Mouse (Mus musculus) kidney, postnatal 0 days (tissue): Measurements from ENCODE around the gene Dhx16. TPM values are rescaled to one million over a fixed set of nuclear protein-coding genes. Genes with fewer than 3 reads are reported as not detected.

Source experiments
- ATAC-seq: fragments of 200-750 bp; cut with Nextera tagmentation; replicated peaks from 2 replicates; pipeline ENCODE4 v1.8.0; 2017; ENCODE audit warnings: low read depth, moderate number of reproducible peaks, moderate TSS enrichment, moderate library complexity; ENCODE audit not compliant: low FRiP score
- DNase-seq: peaks from one replicate; pipeline ENCODE4 v3.0.0-alpha.2; 2016; ENCODE audit warnings: low spot score
- H3K27ac ChIP-seq: fragments of 300-500 bp; sonication (generic); 2 replicates; pipeline ENCODE4 v1.5.1; 2014; ENCODE audit warnings: mild to moderate bottlenecking
- H3K27me3 ChIP-seq: fragments of 300-500 bp; sonication (generic); 2 replicates; pipeline ENCODE4 v1.6.1; 2014; ENCODE audit warnings: low read length, mixed read lengths; ENCODE audit not compliant: insufficient read depth
- H3K36me3 ChIP-seq: fragments of 300-500 bp; sonication (generic); 2 replicates; pipeline ENCODE4 v1.6.1; 2014; ENCODE audit warnings: low read length, mixed read lengths; ENCODE audit not compliant: insufficient read depth
- H3K4me1 ChIP-seq: fragments of 300-500 bp; sonication (generic); replicated peaks from 2 replicates; pipeline ENCODE4 v1.6.1; 2014; ENCODE audit warnings: antibody characterized with exemption, low read length, mixed read lengths; ENCODE audit not compliant: insufficient read depth
- H3K4me2 ChIP-seq: fragments of 300-500 bp; sonication (generic); 2 replicates; pipeline ENCODE4 v1.6.1; 2014; ENCODE audit warnings: mild to moderate bottlenecking, low read length, moderate library complexity, mixed read lengths
- H3K4me3 ChIP-seq: fragments of 300-500 bp; sonication (generic); replicated peaks from 2 replicates; pipeline ENCODE4 v1.5.1; 2014; ENCODE audit warnings: low read depth, low read length
- H3K9ac ChIP-seq: fragments of 300-500 bp; sonication (generic); 2 replicates; pipeline ENCODE4 v1.6.1; 2014; ENCODE audit warnings: low read depth, low read length
- H3K9me3 ChIP-seq: fragments of 300-500 bp; sonication (generic); replicated peaks from 2 replicates; pipeline ENCODE4 v1.6.1; 2016; ENCODE audit warnings: low read length, inconsistent platforms, mixed read lengths
- CTCF ChIP-seq: IDR thresholded peaks from 2 replicates; pipeline ENCODE4 v1.5.1; 2016; ENCODE audit warnings: antibody characterized with exemption, low read depth, mild to moderate bottlenecking, moderate library complexity
- whole genome bisulfite sequencing: fragments of 180-500 bp; shearing (Covaris S2); extraction: QIAGEN DNeasy Blood & Tissue Kit; methylation state at CpG from one replicate; pipeline ENCODE4 v1.1.7; 2014; 5-methylcytosine and 5-hydroxymethylcytosine counted together
- polyA plus RNA-seq: library from polyadenylated mRNA; unstranded; fragments of >200 nt; fragmentation: Nextera tagmentation; extraction: Ambion mirVana; gene quantifications from 2 replicates; pipeline ENCODE4 v1.2.1, GENCODE M21; 2015

Gene Dhx16
- polyA plus RNA-seq, 1 experiment from 2014 or later, result 29.2 TPM

DNA sequence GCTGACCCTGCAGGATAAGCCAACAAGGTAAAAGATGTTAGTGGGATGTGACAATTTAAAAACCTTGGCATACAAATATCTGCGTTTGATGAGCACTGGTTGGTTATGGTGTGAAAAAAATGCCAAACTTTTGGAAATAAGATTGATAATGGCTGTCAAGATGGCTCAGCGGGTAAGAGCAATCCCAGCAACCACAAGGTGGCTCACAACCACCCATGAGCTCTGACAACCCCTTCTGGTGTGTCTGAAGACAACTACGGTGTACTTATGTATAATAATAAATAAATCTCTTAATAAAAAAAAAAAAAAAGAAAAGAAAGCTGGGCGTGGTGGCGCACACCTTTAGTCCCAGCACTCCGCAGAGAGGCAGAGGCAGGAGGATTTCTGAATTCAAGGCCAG lies 35.4 kb downstream of the Dhx16 start:
- Histone ChIP-seq H3K9me3 (no peaks in the 10 kb centered on the region), H3K4me1 (peaks cover 12% of the 10 kb centered on the region; the same call in 1 of the 2 replicates), H3K9ac (no peak overlapping the region), H3K4me3 (no peak overlapping the region), H3K27me3 (no peaks in the 10 kb centered on the region), H3K4me2 (peak overlapping the region; percentile 65), H3K36me3 (0 out of 2 replicates have a peak, but pooled peaks cover 16% of the 10 kb centered on the region), H3K27ac (no peak overlapping the region)
- DNase-seq (no peak), ATAC-seq (no peak)
- WGBS, result 76% methylated on average over 6 of the region's 6 CpGs
- TF ChIP-seq CTCF, result peak; percentile 22; the same call in 1 of the 2 replicates

DNA sequence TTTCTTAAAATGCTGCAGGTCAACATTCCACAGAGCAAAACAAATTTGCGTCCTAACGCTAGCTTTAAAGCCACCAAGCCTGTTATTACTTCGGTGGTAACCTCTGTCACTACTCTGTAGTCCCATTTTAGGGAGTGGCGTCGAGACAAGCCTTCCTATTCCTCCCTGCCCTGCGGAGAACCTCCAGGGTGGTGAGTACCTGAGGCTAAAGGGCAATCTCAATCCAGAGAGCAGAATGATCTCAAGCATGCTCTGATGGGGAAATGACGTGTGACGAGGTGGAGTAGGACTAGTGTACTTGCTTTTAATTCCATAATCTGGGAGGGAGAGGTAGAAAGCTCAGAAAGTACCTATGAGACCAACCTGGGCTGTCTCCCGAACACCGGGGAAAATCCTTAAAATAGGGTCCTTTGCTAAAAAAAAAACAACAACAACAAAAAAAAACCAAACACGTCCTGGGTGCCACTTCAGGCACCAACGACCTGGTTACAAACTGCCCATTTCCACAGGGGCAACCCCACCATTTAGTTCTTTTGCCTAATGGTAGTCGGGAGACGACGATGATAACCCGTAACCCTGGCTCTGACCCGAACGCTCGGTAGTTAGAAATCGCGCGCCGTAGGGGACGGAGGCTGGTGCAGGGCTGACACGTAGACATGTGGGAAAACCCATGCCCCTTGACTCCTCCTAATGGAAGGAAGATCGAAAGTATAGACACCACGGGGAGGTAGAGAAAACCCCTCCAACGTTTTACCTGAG lies 36.1 kb downstream of the Dhx16 start:
- Histone ChIP-seq H3K4me3 (peak overlapping the region; percentile 66), H3K9ac (peak overlapping the region; percentile 60), H3K4me1 (peaks cover 20% of the 10 kb centered on the region; the same call in 1 of the 2 replicates), H3K4me2 (peak overlapping the region; percentile 65), H3K9me3 (no peaks in the 10 kb centered on the region), H3K27ac (peak overlapping the region; percentile 90), H3K27me3 (no peaks in the 10 kb centered on the region), H3K36me3 (0 out of 2 replicates have a peak, but pooled peaks cover 16% of the 10 kb centered on the region)
- ATAC-seq, result no peak
- no peak for TF ChIP-seq CTCF
- DNase-seq, result peak; percentile 54
- WGBS, result 2% methylated on average over 28 of the region's 28 CpGs

DNA sequence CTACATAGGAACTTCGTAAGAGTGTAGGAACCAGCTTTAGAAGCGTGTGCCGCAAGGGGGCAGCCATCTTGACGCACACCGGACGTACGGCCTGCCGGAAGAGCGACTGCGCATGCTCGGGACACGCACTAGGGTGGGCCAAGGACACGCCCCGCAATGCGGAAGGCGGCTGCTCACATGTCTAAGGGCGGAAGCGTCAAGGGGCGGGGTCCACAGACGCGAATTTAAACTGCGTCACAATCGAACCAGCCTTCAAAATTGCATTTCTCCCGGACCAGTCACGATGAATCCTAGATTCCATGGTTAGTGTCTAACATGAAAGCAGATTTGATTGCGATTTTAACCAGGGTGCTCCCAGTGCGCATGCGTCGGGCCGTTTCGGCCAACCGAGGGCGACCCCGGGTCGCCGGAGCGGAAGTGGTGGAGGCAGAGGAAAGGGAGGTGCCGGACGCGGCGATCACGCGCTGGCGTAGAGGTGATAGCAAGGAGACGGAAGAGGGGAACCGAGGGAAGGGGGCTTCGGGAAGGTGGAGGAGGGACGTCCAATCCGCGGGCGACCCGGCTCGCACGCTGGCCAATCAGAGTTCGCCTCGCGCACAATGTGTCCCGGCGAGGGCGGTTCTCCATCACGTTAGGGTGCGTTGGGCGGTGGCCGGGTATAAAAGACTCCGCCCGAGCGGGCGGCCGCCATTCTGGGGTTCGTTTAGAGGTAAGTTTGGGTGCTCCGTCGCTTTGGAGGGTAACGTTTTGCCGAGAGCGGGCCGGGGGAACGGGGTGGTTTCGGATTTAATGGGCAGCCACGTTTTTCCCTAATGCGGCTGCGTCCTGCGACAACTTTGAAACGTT lies 36.9 kb downstream of the Dhx16 start, which contains the start of the genes Mrps18b and Ppp1r10:
Gene Mrps18b, minus strand, starts transcription at position 93 of the 846 bp plus-strand sequence.
Gene Ppp1r10, plus strand, starts transcription at position 138 of the 846 bp plus-strand sequence.
- Histone ChIP-seq H3K4me2 (peak within 1 kb of the TSS; percentile 65), H3K9me3 (no peaks in the 10 kb centered on the region), H3K36me3 (0 out of 2 replicates have a peak, but pooled peaks cover 16% of the 10 kb centered on the region), H3K4me1 (peaks cover 22% of the 10 kb centered on the region; the same call in 1 of the 2 replicates), H3K9ac (peak within 1 kb of the TSS; percentile 96), H3K27ac (peak within 1 kb of the TSS; percentile 98), H3K27me3 (no peaks in the 10 kb centered on the region), H3K4me3 (peak within 1 kb of the TSS; percentile 66)
- peak; percentile 92 for ATAC-seq
- DNase-seq, result peak; percentile 100
- peak; percentile 74 for TF ChIP-seq CTCF
- WGBS, result under 1% methylated on average over 83 of the region's 83 CpGs

DNA sequence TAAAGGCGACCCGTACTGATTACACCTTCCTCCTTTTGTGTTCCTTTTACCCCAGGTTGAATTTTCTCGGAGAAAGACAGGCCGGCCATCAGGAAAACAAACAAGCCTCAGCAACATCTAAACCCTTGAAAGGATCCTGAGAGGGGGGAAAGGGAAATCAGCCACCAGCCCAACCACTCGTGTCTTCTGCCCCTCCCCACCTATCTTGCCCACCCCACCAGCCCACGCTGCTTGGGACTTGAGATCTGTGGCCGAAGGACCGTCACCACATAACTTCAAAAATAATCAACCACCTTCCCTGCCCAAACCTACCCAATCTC lies 37.5 kb downstream of the Dhx16 start:
- Histone ChIP-seq H3K27ac (peak overlapping the region; percentile 98), H3K4me2 (peak overlapping the region; percentile 65), H3K9ac (peak overlapping the region; percentile 96), H3K4me3 (peak overlapping the region; percentile 66), H3K27me3 (no peaks in the 10 kb centered on the region), H3K9me3 (no peaks in the 10 kb centered on the region), H3K4me1 (peaks cover 22% of the 10 kb centered on the region; the same call in 1 of the 2 replicates), H3K36me3 (0 out of 2 replicates have a peak, but pooled peaks cover 16% of the 10 kb centered on the region)
- TF ChIP-seq CTCF, result no peak
- DNase-seq, result peak; percentile 39
- whole genome bisulfite sequencing, result under 1% methylated on average over 8 of the region's 8 CpGs
- ATAC-seq, result no peak

DNA sequence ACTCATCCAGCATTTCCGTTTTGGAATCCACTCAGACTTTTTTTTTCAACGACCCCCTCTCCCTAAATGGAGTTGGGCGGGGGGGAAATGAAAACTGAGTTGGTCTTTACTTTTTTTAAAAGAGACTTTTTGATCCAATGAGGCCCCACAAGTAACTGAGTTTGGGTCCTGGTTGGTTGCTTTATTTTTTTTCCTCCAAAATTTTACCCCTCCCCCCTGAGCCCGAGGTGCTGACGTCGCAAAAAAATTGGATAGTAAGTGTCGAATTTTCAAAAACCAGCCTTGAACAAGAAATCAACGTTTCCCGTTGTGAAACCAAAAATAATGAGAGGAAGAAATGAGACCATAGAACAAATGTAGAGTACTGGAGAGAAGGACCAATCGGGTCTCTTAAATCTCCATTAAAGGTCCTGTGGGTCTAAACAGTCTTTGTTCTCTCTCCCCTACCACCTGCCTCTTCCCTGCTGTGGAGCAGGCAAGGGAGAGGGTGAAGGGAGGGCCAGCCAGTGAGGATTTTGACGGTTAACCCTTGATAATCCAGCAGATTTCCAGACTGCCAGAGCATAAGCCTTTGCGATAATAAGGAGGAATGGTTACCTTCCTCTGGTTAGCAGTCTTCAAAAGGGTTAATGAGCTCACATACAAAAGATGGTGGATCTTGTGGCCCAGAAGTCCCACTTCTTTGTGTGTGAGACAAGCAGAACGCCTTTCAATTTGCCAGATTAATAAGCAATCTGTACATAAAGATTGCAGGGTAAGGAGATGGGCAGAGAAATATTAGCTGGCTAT lies 38.0 kb downstream of the Dhx16 start:
- ATAC-seq, result no peak
- peak; percentile 85 for DNase-seq
- TF ChIP-seq CTCF, result no peak
- H3K4me3 ChIP-seq, result peak overlapping the region; percentile 66
- H3K4me2 ChIP-seq, result peak overlapping the region; percentile 65
- peak overlapping the region; percentile 96 for H3K9ac ChIP-seq
- no peaks in the 10 kb centered on the region for H3K27me3 ChIP-seq
- H3K9me3 ChIP-seq, result no peaks in the 10 kb centered on the region
- peaks cover 22% of the 10 kb centered on the region; the same call in 1 of the 2 replicates for H3K4me1 ChIP-seq
- peak overlapping the region; percentile 98 for H3K27ac ChIP-seq
- WGBS, result under 1% methylated on average over 13 of the region's 13 CpGs
- 0 out of 2 replicates have a peak, but pooled peaks cover 11% of the 10 kb centered on the region for H3K36me3 ChIP-seq
